Mouse (Mus musculus): ENCODE results near the gene Aif1l. TPM values are rescaled to one million over a fixed set of nuclear protein-coding genes. Genes with fewer than 3 reads are reported as not detected.
A peak's percentile ranks its signal among the peaks of the same experiment; 100 is the strongest.
"Not testable (repeated sequence)": the region's sequence is repeated elsewhere in the genome, so short reads cannot be mapped to it uniquely, and the experiment has no call there.

Aif1l gene
- total RNA-seq (2021) = 10 to 100 TPM; 14.5 to 23.7 TPM
- long read RNA-seq, experiment 1, transcript Aif1l-201 (6 exons, 3,117 nt) = major isoform, 8 of 16 reads
- long read RNA-seq, experiment 1, partial matches to known transcripts = 0 of 16 reads
- long read RNA-seq, experiment 1, other reads (novel, unspliced or antisense) = 8 of 16 reads
- long read RNA-seq, experiment 2, transcript Aif1l-201 (6 exons, 3,117 nt) = major isoform, 5 of 5 reads
- long read RNA-seq, experiment 2, partial matches to known transcripts = 0 of 5 reads
- long read RNA-seq, experiment 2, other reads (novel, unspliced or antisense) = 0 of 5 reads

DNA sequence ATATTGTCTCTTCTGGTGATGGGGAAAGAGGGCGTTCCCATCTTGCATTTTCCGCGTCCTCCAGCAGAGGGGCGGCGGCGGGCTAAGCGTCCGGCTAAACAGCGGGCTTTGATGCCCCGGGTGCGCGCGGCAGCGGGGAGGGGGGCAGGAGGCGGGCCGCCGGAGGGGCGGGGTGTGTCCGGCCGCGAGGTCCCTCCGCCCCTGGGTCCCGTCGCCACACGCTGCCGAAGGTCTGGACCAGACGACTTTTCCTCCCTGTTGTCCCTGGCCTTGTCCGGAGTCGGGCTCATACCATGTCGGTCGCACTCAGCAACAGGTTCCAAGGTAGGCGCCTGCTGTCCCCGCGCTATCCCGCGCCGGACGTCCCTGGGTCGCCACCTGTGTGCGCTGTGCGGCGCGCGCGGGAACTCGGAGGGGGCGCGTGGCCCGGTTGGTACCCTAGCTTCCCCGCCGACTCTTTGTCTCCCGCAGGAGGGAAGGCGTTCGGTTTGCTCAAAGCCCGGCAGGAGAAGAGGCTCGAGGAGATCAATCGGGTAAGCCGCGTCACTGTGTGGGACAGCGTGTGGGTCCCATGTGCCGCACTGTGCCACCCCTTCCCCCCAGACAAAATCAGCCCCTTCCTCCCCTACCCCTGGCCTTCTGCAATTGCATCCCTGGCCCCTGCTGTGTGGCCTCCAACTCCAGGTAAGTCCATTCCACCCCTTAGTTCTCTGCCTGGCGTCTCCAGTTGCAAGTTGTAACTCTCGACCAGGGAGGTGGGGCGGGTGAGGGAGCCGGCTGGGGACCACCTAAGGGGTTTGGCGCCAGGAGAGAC lies at the start of gene Aif1l:
Gene Aif1l, plus strand, starts transcription at position 82 of the 814 bp plus-strand sequence.
- DNase-seq = peak; percentile 71 to 79

DNA sequence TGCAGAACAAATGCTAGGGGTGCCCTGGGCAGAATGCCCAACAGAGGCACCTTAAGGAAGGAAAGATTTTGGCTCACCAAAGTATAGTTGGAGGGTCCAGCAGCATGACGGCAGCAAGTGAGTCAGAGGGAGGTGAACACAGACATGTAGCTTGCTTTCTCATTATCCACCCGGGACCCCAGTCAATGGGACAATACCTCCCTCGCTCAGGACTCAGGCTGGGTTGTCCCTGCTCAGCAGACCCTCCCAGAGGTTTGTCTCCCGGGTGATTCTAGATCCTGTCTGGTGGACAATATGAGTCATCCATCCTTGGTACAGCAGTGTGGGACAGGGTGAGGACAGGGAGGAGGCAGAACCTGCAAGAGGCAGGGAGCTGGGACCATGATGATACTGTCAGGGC lies 49.0 kb upstream of the Aif1l start:
- DNase-seq = peak in 1 of 2 experiments; percentile 15

DNA sequence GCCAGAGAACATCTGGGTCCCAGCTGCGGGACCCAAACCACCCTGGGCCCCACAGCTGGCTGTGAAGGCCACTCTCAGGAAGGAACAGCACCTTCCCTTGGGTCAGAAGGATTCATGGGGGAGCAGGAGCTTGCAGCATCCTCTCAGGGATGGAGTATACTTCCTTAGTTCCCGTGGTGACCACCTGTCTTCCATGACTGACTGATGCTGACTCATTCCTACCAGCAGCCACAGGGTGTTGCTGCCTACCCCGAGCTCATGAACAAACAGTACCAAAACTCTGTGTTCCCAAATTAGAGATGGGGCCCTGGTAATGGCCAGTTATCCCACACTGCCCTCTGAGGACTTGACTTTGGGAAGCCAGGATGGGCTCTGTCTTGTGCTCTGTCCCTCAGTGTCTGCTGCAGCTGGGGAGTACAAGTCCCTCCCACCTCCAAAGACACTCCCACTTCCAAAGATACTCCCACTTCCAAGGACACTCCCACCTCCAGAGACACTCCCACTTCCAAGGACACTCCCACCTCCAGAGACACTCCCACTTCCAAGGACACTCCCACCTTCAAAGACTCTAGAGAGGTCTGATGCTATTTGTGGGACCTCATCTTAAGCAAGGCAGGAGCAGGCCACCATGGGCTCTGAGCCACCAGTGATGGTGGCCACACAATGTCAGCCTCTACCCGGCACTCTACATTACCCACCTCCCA lies 48.1 kb upstream of the Aif1l start:
- DNase-seq = no peak

DNA sequence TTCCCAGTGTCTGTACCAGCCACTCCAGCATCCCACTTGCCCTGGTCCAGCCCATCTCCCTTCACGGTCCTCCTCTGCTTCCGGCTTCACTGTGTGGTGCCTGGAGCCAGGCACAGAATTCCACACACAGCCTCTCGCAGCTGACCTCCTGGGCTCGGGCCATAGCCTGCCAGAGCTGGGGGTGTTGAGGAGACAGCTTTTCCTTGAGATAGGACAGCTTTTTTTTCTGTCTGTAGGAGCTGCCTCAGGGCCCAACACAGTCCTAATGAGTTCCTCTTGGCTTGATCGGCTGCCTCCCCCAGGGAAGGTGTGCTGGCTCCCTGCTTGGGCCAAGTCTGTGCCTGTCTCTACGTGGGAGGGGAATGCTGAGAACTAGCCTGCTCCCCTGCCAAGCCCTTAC lies 45.9 kb upstream of the Aif1l start:
- no peak for DNase-seq

- DNase-seq = no peak
Measured at GRCm38 (mm10) chr2:31904622-31905021, 45.3 kb upstream of the Aif1l start.

DNA sequence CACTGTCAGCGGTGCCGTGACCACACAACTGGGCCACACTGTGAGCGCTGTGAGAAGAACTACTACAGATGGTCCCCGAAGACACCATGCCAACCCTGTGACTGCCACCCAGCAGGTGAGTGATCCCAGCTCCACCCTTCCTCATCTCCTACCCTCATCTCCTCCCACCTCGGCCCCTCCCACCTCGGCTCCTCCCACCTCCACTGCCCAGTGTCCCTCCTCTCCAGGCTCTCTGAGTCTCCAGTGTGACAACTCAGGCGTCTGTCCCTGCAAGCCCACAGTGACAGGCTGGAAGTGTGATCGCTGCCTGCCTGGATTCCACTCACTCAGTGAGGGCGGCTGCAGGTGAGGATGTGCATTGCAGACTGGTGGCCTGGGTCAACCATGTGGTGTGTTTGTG lies 44.3 kb upstream of the Aif1l start:
- no peak for DNase-seq

DNA sequence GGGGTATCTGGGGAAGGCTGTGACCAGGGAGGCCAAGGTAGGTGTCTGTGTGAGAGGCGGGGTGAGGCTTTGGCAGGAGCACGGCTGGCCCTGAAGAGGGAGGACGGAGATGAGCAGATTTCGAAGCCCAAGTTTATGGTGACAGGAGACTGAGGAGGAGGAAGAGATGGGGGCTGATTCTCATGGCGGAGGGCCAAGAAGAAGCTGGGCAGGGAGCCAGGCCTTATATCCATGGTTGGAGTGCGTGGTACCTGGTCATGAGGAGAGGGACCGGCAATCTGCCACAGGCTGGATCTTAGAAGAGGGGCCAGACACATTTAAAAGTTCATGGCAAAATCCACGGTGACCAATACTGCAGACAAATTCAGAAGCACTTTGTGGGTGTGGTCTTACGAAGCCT lies 43.5 kb upstream of the Aif1l start:
- no peak for DNase-seq

GRCm38 (mm10) chr2:31912575-31912974 lies 37.4 kb upstream of the Aif1l start:
- DNase-seq = peak in 1 of 2 experiments; percentile 26

DNA sequence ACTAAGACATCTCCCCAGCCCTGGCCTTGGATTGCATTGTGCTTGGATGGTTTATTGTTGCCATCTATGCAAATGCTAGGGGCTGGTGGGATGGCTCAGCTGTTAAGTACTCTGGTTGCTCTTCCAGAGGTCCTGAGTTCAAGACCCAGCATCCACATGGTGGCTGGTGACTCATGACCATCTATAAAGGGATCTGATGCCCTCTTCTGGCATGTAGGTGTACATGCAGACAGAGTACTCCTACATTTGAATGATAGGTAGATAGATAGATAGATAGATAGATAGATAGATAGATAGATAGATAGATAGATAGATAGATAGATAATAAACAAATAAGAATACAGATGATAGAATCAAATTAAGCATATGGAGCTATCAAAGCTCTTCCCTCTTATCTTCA lies 35.7 kb upstream of the Aif1l start:
- not testable (repeated sequence) for DNase-seq

DNA sequence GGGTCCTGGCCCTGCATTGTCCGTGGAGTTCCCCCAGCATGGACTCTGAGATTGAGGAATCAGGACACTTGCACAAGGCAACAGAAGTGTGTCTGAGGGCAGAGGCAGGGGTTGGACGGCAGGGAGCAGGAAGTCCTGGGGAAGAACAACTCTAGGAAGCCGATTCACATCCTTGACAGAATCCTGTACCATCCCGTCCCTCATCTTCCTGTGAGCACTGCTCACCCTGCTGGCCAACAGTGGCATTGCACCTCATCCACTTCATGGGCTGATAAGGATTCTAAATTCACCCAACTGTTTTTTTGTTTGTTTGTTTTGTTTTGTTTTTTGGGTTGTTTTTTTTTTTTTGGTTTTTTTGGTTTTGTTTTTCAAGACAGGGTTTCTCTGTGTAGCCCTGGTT lies 34.8 kb upstream of the Aif1l start:
- DNase-seq = peak; percentile 76 to 83

- DNase-seq = peak; percentile 52 to 71
Measured at GRCm38 (mm10) chr2:31917636-31918035, 32.3 kb upstream of the Aif1l start.

GRCm38 (mm10) chr2:31923645-31924044 lies 26.3 kb upstream of the Aif1l start:
- DNase-seq = peak in 1 of 2 experiments; percentile 13

GRCm38 (mm10) chr2:31924811-31925210 lies 25.1 kb upstream of the Aif1l start:
- DNase-seq = peak in 1 of 2 experiments; percentile 33

DNA sequence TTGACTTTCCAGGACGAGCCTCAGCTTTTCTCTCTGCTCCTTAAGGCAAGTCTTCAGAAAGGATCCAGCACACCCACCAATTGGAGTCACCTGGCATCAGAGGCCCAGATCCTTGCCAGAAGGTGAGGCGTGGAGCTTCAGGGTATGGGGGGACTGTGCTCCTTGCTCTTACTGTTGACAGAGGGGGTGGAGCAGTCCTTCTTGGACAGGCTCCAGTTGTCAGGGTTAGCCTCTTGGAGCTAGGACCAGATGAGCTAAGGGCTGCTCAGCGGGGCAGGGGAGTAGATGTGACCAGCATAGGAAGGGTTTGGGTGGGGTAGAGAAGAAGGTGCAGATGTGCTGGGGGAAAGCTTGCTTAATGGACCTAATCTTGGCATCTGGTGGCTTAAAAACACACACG lies 24.0 kb upstream of the Aif1l start:
- DNase-seq = no peak

- no peak for DNase-seq
Measured at GRCm38 (mm10) chr2:31929664-31930063, 20.3 kb upstream of the Aif1l start.

- DNase-seq = no peak
Measured at GRCm38 (mm10) chr2:31934551-31934950, 15.4 kb upstream of the Aif1l start.

DNA sequence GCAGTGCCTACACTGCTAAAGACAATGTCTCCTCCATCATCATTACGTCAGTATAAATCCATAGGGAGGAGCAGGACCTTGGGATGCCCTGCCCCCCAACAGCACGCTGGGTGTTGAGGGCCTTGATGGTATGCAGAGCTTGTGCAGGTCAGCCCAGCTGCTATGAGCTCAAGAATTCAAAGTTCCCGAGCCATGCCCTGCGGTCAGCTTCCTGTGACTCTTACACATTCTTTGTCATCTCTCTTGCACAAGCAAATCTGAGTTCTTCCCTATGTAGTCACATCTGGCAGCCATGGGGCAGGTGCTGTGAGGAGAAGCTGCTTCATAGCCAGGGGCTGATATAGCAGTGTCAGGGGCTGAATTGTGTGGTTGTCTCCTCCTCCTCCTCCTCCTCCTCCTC lies 14.9 kb upstream of the Aif1l start:
- peak in 1 of 2 experiments; percentile 30 for DNase-seq

GRCm38 (mm10) chr2:31938298-31938697 lies 11.6 kb upstream of the Aif1l start:
- no peak for DNase-seq

- DNase-seq = no peak
Measured at GRCm38 (mm10) chr2:31943011-31943410, 6.9 kb upstream of the Aif1l start.

- DNase-seq = no peak
Measured at GRCm38 (mm10) chr2:31945580-31945979, 4.4 kb upstream of the Aif1l start.

DNA sequence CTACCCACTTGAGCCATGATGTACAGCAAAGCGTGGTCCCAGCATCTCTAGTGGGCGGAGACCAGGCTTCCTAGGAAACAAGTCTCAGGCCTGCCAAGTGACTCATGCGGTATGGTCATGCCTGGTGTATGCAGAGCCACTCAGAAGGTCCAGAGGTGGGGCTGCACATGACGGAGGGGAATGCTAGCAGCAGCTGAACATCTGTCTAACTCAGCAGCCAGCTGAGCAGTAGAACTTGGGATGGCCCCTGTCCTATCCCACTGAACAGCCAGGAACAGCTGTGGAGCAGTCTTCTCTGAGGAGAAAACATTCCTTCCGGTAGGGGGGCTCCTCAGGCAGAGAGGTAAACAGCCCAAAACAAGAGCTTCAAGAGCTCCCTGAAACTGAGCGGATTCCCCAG lies 1.5 kb upstream of the Aif1l start:
- DNase-seq = peak; percentile 48

DNA sequence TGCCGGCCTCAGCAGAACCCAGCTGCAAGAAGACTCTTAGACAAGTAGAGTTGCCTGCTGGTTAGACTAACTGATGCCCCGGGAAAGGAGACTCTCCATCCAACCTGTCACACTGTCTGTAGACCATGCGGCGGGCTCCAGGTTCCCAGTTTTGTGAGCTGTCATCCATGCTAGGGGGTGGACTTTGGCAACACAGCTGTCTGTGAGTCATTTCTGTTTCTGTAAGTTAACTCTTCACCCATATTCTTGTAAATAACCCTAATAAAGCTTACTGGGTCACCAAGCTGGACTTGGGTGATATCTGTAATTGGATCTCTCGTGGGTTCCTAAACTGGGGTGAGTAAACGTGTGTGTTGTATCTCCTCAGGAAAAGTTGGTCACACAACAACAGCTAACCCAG lies 1.1 kb upstream of the Aif1l start:
- no peak for DNase-seq

- no peak for DNase-seq
Measured at GRCm38 (mm10) chr2:31950966-31951365, 1.0 kb downstream of the Aif1l start.
